Mouse (Mus musculus) liver, embryonic 14.5 days (tissue): ENCODE data around the gene Gse1.

Experiments
- CTCF ChIP-seq: IDR thresholded peaks from 2 replicates; pipeline ENCODE4 v1.5.1; 2016; ENCODE audit warnings: antibody characterized with exemption, low read depth, control low read depth
- EP300 ChIP-seq: IDR thresholded peaks from 2 replicates; pipeline ENCODE4 v1.6.1; 2016; ENCODE audit warnings: antibody characterized with exemption, low read depth

DNA sequence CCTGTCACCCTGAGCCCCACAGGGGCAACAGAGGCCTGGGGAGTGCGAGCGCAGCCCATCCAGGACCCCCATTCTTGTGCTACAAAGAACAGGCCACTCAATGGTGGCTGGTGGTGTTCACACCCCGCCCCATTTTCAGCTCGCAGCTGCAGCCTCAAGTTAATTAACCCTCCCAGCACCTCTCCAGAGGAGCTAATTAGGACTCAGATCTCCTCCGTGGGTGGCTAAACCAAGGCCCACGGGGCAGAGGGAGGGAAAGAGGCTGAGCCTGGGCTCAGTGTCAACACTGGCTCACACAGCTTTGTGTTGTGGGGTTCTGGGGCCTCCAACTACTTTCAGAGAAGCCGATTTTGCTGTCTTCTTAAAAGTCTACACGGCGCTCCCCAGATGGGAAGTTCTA lies 75.8 kb downstream of the Gse1 start:
- no peak for TF ChIP-seq CTCF
- no peak for TF ChIP-seq EP300
